Mouse (Mus musculus) CH12.LX (cell line): ENCODE data around the gene Myh9.

Source experiments
- CHD1 ChIP-seq: IDR thresholded peaks from 2 replicates; pipeline ENCODE4 v1.6.1; 2012; ENCODE audit warnings: low read depth, low read length, improper control_type of control experiment, inconsistent platforms
- CTCF ChIP-seq, 2 experiments: IDR thresholded peaks in 1 of 2; conservative IDR thresholded peaks in 1 of 2; 2 replicates each; pipeline ENCODE4 v1.5.1; 2011 to 2012; ENCODE audit warnings: low read depth in 2 of 2, low read length in 2 of 2, improper control_type of control experiment in 1 of 2, inconsistent platforms in 1 of 2, mild to moderate bottlenecking in 1 of 2, moderate library complexity in 1 of 2
- EP300 ChIP-seq: IDR thresholded peaks from 2 replicates; pipeline ENCODE4 v1.6.1; 2011; ENCODE audit warnings: low read length, improper control_type of control experiment
- GABPA ChIP-seq: IDR thresholded peaks from 2 replicates; pipeline ENCODE4 v1.6.1; 2012; ENCODE audit warnings: low read depth, low read length, improper control_type of control experiment, inconsistent platforms; ENCODE audit not compliant: insufficient replicate concordance
- MAX ChIP-seq: IDR thresholded peaks from 2 replicates; pipeline ENCODE4 v1.6.1; 2011; ENCODE audit warnings: low read length, improper control_type of control experiment
- POLR2A ChIP-seq: IDR thresholded peaks from 2 replicates; pipeline ENCODE4 v1.6.1; 2011; ENCODE audit warnings: low read depth, mild to moderate bottlenecking, improper control_type of control experiment, low read length
- SIN3A ChIP-seq: IDR thresholded peaks from 2 replicates; pipeline ENCODE4 v1.6.1; 2012; ENCODE audit warnings: low read length, improper control_type of control experiment, inconsistent platforms
- SMC3 ChIP-seq: IDR thresholded peaks from 2 replicates; pipeline ENCODE4 v1.6.1; 2011; ENCODE audit warnings: low read depth, low read length, improper control_type of control experiment
- TBP ChIP-seq: conservative IDR thresholded peaks from 2 replicates; pipeline ENCODE4 v1.6.1; 2011; ENCODE audit warnings: low read depth, low read length, improper control_type of control experiment
- UBTF ChIP-seq: IDR thresholded peaks from 2 replicates; pipeline ENCODE4 v1.6.1; 2012; ENCODE audit warnings: low read depth, mild to moderate bottlenecking, inconsistent platforms, low read length, improper control_type of control experiment, moderate library complexity
- USF1 ChIP-seq: IDR thresholded peaks from 2 replicates; pipeline ENCODE4 v1.6.1; 2014; ENCODE audit warnings: low read depth, mild to moderate bottlenecking, inconsistent platforms, low read length, improper control_type of control experiment

- no peak for TF ChIP-seq MAX
- no peak for TF ChIP-seq GABPA
- TF ChIP-seq POLR2A, result no peak
- no peak for TF ChIP-seq TBP
- no peak for TF ChIP-seq EP300
- no peak for TF ChIP-seq CHD1
- TF ChIP-seq CTCF (conservative IDR thresholded peaks at IDR 0.05 in 1 of 2, IDR thresholded peaks at IDR 0.05 in 1 of 2; ENCODE audit: low read depth in 2 of 2, low read length in 2 of 2), result no peak
- no peak for TF ChIP-seq SMC3
- TF ChIP-seq USF1, result no peak
- no peak; the same call in 1 of the 2 replicates for TF ChIP-seq UBTF
- TF ChIP-seq SIN3A, result no peak
These were observed 24.6 kb downstream of the Myh9 start for GRCm38 (mm10) chr15:77817417-77817816.
